Mouse (Mus musculus): Measurements from ENCODE around the gene Rara.
A peak's percentile ranks its signal among the peaks of the same experiment; 100 is the strongest.
"Not testable (repeated sequence)": the region's sequence is repeated elsewhere in the genome, so short reads cannot be mapped to it uniquely, and the experiment has no call there.

Rara gene

GRCm38 (mm10) chr11:98927438-98928076, at the start of gene Rara:
Rara (plus strand) TSS chr11:98927818.
- DNase-seq (ENCODE audit: low spot score): no peak

- DNase-seq (ENCODE audit: low spot score): no peak
Observed at GRCm38 (mm10) chr11:98887703-98888102, 39.9 kb upstream of the Rara start.

- no peak for DNase-seq (ENCODE audit: low spot score)
Observed at GRCm38 (mm10) chr11:98889077-98889476, 38.5 kb upstream of the Rara start.

GRCm38 (mm10) chr11:98889977-98890376, 37.6 kb upstream of the Rara start:
- DNase-seq (ENCODE audit: low spot score): no peak

- no peak for DNase-seq (ENCODE audit: low spot score)
Observed at GRCm38 (mm10) chr11:98892426-98892825, 35.2 kb upstream of the Rara start.

GRCm38 (mm10) chr11:98900529-98901125, 27.0 kb upstream of the Rara start:
- DNase-seq (ENCODE audit: low spot score): no peak

- no peak for DNase-seq (ENCODE audit: low spot score)
Observed at GRCm38 (mm10) chr11:98902621-98903245, 24.9 kb upstream of the Rara start.

- no peak for DNase-seq (ENCODE audit: low spot score)
Observed at GRCm38 (mm10) chr11:98904577-98904976, 23.0 kb upstream of the Rara start.

- DNase-seq (ENCODE audit: low spot score): no peak
Observed at GRCm38 (mm10) chr11:98905033-98905432, 22.6 kb upstream of the Rara start.

- no peak for DNase-seq (ENCODE audit: low spot score)
Observed at GRCm38 (mm10) chr11:98905583-98905982, 22.0 kb upstream of the Rara start.

- DNase-seq (ENCODE audit: low spot score): no peak
Observed at GRCm38 (mm10) chr11:98907063-98907436, 20.6 kb upstream of the Rara start.

- DNase-seq (ENCODE audit: low spot score): peak; percentile 96
Observed at GRCm38 (mm10) chr11:98907437-98908173, 20.0 kb upstream of the Rara start, which contains the start of gene Cdc6. Cdc6 (plus strand) TSS chr11:98907801.

- DNase-seq (ENCODE audit: low spot score): peak; percentile 79
Observed at GRCm38 (mm10) chr11:98909654-98910053, 18.0 kb upstream of the Rara start.

- no peak for DNase-seq (ENCODE audit: low spot score)
Observed at GRCm38 (mm10) chr11:98910415-98910814, 17.2 kb upstream of the Rara start.

GRCm38 (mm10) chr11:98911498-98911897, 16.1 kb upstream of the Rara start:
- no peak for DNase-seq (ENCODE audit: low spot score)

- no peak for DNase-seq (ENCODE audit: low spot score)
Observed at GRCm38 (mm10) chr11:98914196-98914595, 13.4 kb upstream of the Rara start.

- DNase-seq (ENCODE audit: low spot score): not testable (repeated sequence)
Observed at GRCm38 (mm10) chr11:98916376-98916775, 11.2 kb upstream of the Rara start.

GRCm38 (mm10) chr11:98917428-98918005, 10.1 kb upstream of the Rara start:
- no peak for DNase-seq (ENCODE audit: low spot score)

GRCm38 (mm10) chr11:98918231-98918630, 9.4 kb upstream of the Rara start:
- no peak for DNase-seq (ENCODE audit: low spot score)

GRCm38 (mm10) chr11:98919009-98919408, 8.6 kb upstream of the Rara start:
- DNase-seq (ENCODE audit: low spot score): no peak

- DNase-seq (ENCODE audit: low spot score): not testable (repeated sequence)
Observed at GRCm38 (mm10) chr11:98921813-98922212, 5.8 kb upstream of the Rara start.

- peak; percentile 61 for DNase-seq (ENCODE audit: low spot score)
Observed at GRCm38 (mm10) chr11:98922307-98922706, 5.3 kb upstream of the Rara start.
